Mouse (Mus musculus) ES-E14 (cell line): ENCODE measurements around the gene Clec18a.

Experiments used
- CHD2 ChIP-seq: IDR thresholded peaks from 2 replicates; pipeline ENCODE4 v1.6.1; 2014; ENCODE audit warnings: mild to moderate bottlenecking, low read depth, low read length, inconsistent platforms
- HCFC1 ChIP-seq: IDR thresholded peaks from 2 replicates; pipeline ENCODE4 v1.6.1; 2012; ENCODE audit warnings: low read length, inconsistent platforms, borderline replicate concordance; ENCODE audit not compliant: insufficient read depth
- MAFK ChIP-seq: IDR thresholded peaks from 2 replicates; pipeline ENCODE4 v1.6.1; 2014; ENCODE audit warnings: mild to moderate bottlenecking, low read depth, low read length, inconsistent platforms; ENCODE audit not compliant: insufficient read depth
- ZC3H11A ChIP-seq: IDR thresholded peaks from 2 replicates; pipeline ENCODE4 v1.6.1; 2012; ENCODE audit warnings: low read depth, mild to moderate bottlenecking, inconsistent platforms, low read length, borderline replicate concordance
- ZNF384 ChIP-seq: IDR thresholded peaks from 2 replicates; pipeline ENCODE4 v1.6.1; 2012; ENCODE audit warnings: low read depth, low read length, inconsistent platforms

DNA sequence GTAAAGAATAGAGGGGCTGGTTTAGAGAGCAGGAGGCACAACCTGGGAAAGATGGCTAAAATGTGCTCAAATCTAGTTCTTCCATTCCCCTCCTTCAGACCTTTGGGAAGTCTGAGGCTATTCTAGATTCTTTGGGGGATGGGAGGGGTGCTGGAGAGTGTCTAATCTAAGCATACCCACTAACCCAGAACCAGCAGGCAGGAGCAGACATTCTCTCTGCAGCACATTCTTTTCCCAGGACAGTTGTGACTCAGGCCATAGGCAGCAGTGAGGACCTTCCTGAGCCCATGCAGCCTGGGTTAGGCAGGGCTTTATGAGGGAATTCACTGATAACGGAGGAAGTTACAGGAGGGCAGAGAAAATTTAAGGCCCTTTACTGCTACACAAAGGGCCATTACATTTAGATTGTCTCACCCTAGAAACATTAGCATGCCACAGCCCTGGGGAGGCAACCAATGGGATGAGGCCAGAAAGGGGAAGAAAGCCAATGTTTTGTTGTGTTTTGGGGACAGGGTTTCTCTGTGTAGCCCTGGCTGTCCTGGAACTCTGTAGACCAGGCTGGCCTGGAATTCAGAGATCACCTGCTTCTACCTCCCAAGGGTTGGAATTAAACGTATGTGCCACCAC, 33.2 kb downstream of the Clec18a start:
- TF ChIP-seq HCFC1 (no peak), ZNF384 (no peak), ZC3H11A (no peak), CHD2 (no peak), MAFK (no peak)
